Mouse (Mus musculus) heart, embryonic 13.5 days (tissue): ENCODE measurements around the gene Mrps18a. TPM values are rescaled to one million over a fixed set of nuclear protein-coding genes. Genes with fewer than 3 reads are reported as not detected.

ENCODE experiments used
- ATAC-seq: fragments of 200-750 bp; cut with Nextera tagmentation; 2 replicates; pipeline ENCODE4 v1.8.0; 2017; ENCODE audit warnings: moderate TSS enrichment; ENCODE audit not compliant: insufficient number of reproducible peaks, low FRiP score, low TSS enrichment; ENCODE audit errors: extremely low read depth
- H3K27ac ChIP-seq: fragments of 300-500 bp; sonication (generic); replicated peaks from 2 replicates; pipeline ENCODE4 v1.5.1; 2015; ENCODE audit warnings: moderate library complexity, mild to moderate bottlenecking, inconsistent platforms
- H3K27me3 ChIP-seq: fragments of 300-500 bp; sonication (generic); replicated peaks from 2 replicates; pipeline ENCODE4 v1.6.1; 2015; ENCODE audit warnings: mild to moderate bottlenecking, inconsistent platforms
- H3K36me3 ChIP-seq: fragments of 300-500 bp; sonication (generic); 2 replicates; pipeline ENCODE4 v1.6.1; 2015; ENCODE audit warnings: mild to moderate bottlenecking, inconsistent platforms
- H3K4me1 ChIP-seq: fragments of 300-500 bp; sonication (generic); 2 replicates; pipeline ENCODE4 v1.6.1; 2015; ENCODE audit warnings: inconsistent platforms
- H3K4me2 ChIP-seq: fragments of 300-500 bp; sonication (generic); 2 replicates; pipeline ENCODE4 v1.6.1; 2015; ENCODE audit warnings: inconsistent platforms, mild to moderate bottlenecking, moderate library complexity
- H3K4me3 ChIP-seq: fragments of 300-500 bp; sonication (generic); 2 replicates; pipeline ENCODE4 v1.5.1; 2015; ENCODE audit warnings: moderate library complexity, mild to moderate bottlenecking, inconsistent platforms
- H3K9ac ChIP-seq: fragments of 300-500 bp; sonication (generic); 2 replicates; pipeline ENCODE4 v1.6.1; 2015; ENCODE audit warnings: inconsistent platforms, mild to moderate bottlenecking, moderate library complexity
- H3K9me3 ChIP-seq: fragments of 300-500 bp; sonication (generic); 2 replicates; pipeline ENCODE4 v1.6.1; 2016; ENCODE audit warnings: inconsistent platforms
- WGBS: fragments of 180-500 bp; shearing (Covaris S2); methylation state at CpG from one replicate; pipeline ENCODE4 v1.1.7; 2015; ENCODE audit warnings: mixed read lengths; 5-methylcytosine and 5-hydroxymethylcytosine counted together
- polyA plus RNA-seq: library from polyadenylated mRNA; unstranded; fragments of >200 nt; fragmentation: Nextera tagmentation; extraction: Ambion mirVana; gene quantifications from 2 replicates; pipeline ENCODE4 v1.2.1, GENCODE M21; 2015

Mrps18a gene
- polyA plus RNA-seq, result 123 and 132 TPM in 2 replicates

- Histone ChIP-seq H3K4me2 (peak within 1 kb of the TSS; percentile 90), H3K4me1 (peaks cover 14% of the 10 kb centered on the region), H3K36me3 (peaks cover 3% of the 10 kb centered on the region; the same call in 1 of the 2 replicates), H3K27me3 (peaks cover 29% of the 10 kb centered on the region), H3K9ac (peak within 1 kb of the TSS; percentile 95), H3K4me3 (peak within 1 kb of the TSS; percentile 92), H3K9me3 (no peaks in the 10 kb centered on the region), H3K27ac (peak within 1 kb of the TSS; percentile 74)
- WGBS, result 5% methylated on average over 38 of the region's 38 CpGs
- ATAC-seq, result no peak; the same call in 1 of the 2 replicates
Measured at GRCm38 (mm10) chr17:46110402-46111289, at the start of gene Mrps18a. Gene Mrps18a (plus strand): TSS chr17:46110986.

- H3K9ac ChIP-seq, result peak overlapping the region; percentile 12; the same call in 1 of the 2 replicates
- peak overlapping the region; percentile 56 for H3K27ac ChIP-seq
- H3K4me3 ChIP-seq, result no peak overlapping the region
- H3K27me3 ChIP-seq, result peaks cover 4% of the 10 kb centered on the region
- H3K4me2 ChIP-seq, result peak overlapping the region; percentile 43
- WGBS, result 16% methylated on average over 10 of the region's 10 CpGs
- peaks cover 18% of the 10 kb centered on the region for H3K4me1 ChIP-seq
- H3K36me3 ChIP-seq, result no peaks in the 10 kb centered on the region
- H3K9me3 ChIP-seq, result no peaks in the 10 kb centered on the region
- ATAC-seq, result peak; percentile 77
Measured at GRCm38 (mm10) chr17:46063283-46063973, 47.4 kb upstream of the Mrps18a start.

- Histone ChIP-seq H3K4me3 (no peak overlapping the region), H3K27me3 (peaks cover 4% of the 10 kb centered on the region), H3K9ac (peak overlapping the region; percentile 12; the same call in 1 of the 2 replicates), H3K27ac (peak overlapping the region; percentile 56), H3K4me1 (peaks cover 18% of the 10 kb centered on the region), H3K4me2 (peak overlapping the region; percentile 43), H3K9me3 (no peaks in the 10 kb centered on the region), H3K36me3 (no peaks in the 10 kb centered on the region)
- WGBS, result 38% methylated on average over 6 of the region's 6 CpGs
- ATAC-seq, result no peak
Measured at GRCm38 (mm10) chr17:46063974-46064312, 46.8 kb upstream of the Mrps18a start.

- 68% methylated on average over 9 of the region's 9 CpGs for WGBS
- Histone ChIP-seq H3K27ac (no peak overlapping the region), H3K4me3 (no peak overlapping the region), H3K9ac (no peak overlapping the region), H3K36me3 (no peaks in the 10 kb centered on the region), H3K27me3 (0 out of 2 replicates have a peak, but pooled peaks cover 2% of the 10 kb centered on the region), H3K4me1 (peaks cover 16% of the 10 kb centered on the region), H3K4me2 (no peak overlapping the region), H3K9me3 (no peaks in the 10 kb centered on the region)
- no peak for ATAC-seq
Measured at GRCm38 (mm10) chr17:46070046-46070445, 40.7 kb upstream of the Mrps18a start.

GRCm38 (mm10) chr17:46071531-46071930 is 39.3 kb upstream of the Mrps18a start:
- no peak overlapping the region for H3K9ac ChIP-seq
- H3K36me3 ChIP-seq, result no peaks in the 10 kb centered on the region
- H3K4me2 ChIP-seq, result no peak overlapping the region
- ATAC-seq, result no peak
- H3K4me3 ChIP-seq, result no peak overlapping the region
- H3K27me3 ChIP-seq, result 0 out of 2 replicates have a peak, but pooled peaks cover 2% of the 10 kb centered on the region
- H3K9me3 ChIP-seq, result no peaks in the 10 kb centered on the region
- no peak overlapping the region for H3K27ac ChIP-seq
- peaks cover 16% of the 10 kb centered on the region for H3K4me1 ChIP-seq
- 76% methylated on average over 3 of the region's 3 CpGs for WGBS

GRCm38 (mm10) chr17:46073730-46074301 is 37.0 kb upstream of the Mrps18a start:
- WGBS, result 29% methylated on average over 23 of the region's 23 CpGs
- peak overlapping the region; percentile 58 for H3K4me2 ChIP-seq
- 0 out of 2 replicates have a peak, but pooled peaks cover under 1% of the 10 kb centered on the region for H3K9me3 ChIP-seq
- H3K9ac ChIP-seq, result peak overlapping the region; percentile 67
- ATAC-seq, result 0 out of 2 replicates have a peak, but pooled peaks have one; percentile 20
- no peak overlapping the region for H3K27ac ChIP-seq
- H3K4me1 ChIP-seq, result peaks cover 16% of the 10 kb centered on the region
- peak overlapping the region; percentile 19 for H3K4me3 ChIP-seq
- 0 out of 2 replicates have a peak, but pooled peaks cover 2% of the 10 kb centered on the region for H3K27me3 ChIP-seq
- H3K36me3 ChIP-seq, result no peaks in the 10 kb centered on the region

- H3K27ac ChIP-seq, result no peak overlapping the region
- peak overlapping the region; percentile 58 for H3K4me2 ChIP-seq
- H3K4me3 ChIP-seq, result no peak overlapping the region
- no peak for ATAC-seq
- H3K9me3 ChIP-seq, result 0 out of 2 replicates have a peak, but pooled peaks cover 5% of the 10 kb centered on the region
- H3K36me3 ChIP-seq, result no peaks in the 10 kb centered on the region
- WGBS, result 47% methylated on average over 7 of the region's 7 CpGs
- 0 out of 2 replicates have a peak, but pooled peaks cover 2% of the 10 kb centered on the region for H3K27me3 ChIP-seq
- peak overlapping the region; percentile 67 for H3K9ac ChIP-seq
- H3K4me1 ChIP-seq, result peaks cover 16% of the 10 kb centered on the region
Measured at GRCm38 (mm10) chr17:46074398-46075115, 36.2 kb upstream of the Mrps18a start.

GRCm38 (mm10) chr17:46075116-46075485 is 35.7 kb upstream of the Mrps18a start:
- WGBS, result 45% methylated on average over 3 of the region's 3 CpGs
- no peak overlapping the region for H3K27ac ChIP-seq
- H3K9me3 ChIP-seq, result 0 out of 2 replicates have a peak, but pooled peaks cover 5% of the 10 kb centered on the region
- H3K4me2 ChIP-seq, result no peak overlapping the region
- H3K4me3 ChIP-seq, result no peak overlapping the region
- H3K36me3 ChIP-seq, result no peaks in the 10 kb centered on the region
- no peak overlapping the region for H3K9ac ChIP-seq
- peaks cover 16% of the 10 kb centered on the region for H3K4me1 ChIP-seq
- no peak for ATAC-seq
- 0 out of 2 replicates have a peak, but pooled peaks cover 2% of the 10 kb centered on the region for H3K27me3 ChIP-seq

- 69% methylated on average over 5 of the region's 5 CpGs for WGBS
- Histone ChIP-seq H3K36me3 (no peaks in the 10 kb centered on the region), H3K27ac (no peak overlapping the region), H3K4me2 (no peak overlapping the region), H3K4me3 (no peak overlapping the region), H3K4me1 (peaks cover 22% of the 10 kb centered on the region), H3K9ac (no peak overlapping the region), H3K27me3 (no peaks in the 10 kb centered on the region), H3K9me3 (0 out of 2 replicates have a peak, but pooled peaks cover 5% of the 10 kb centered on the region)
- no peak for ATAC-seq
Measured at GRCm38 (mm10) chr17:46075551-46076259, 35.1 kb upstream of the Mrps18a start.

- Histone ChIP-seq H3K9me3 (0 out of 2 replicates have a peak, but pooled peaks cover 5% of the 10 kb centered on the region), H3K9ac (no peak overlapping the region), H3K36me3 (no peaks in the 10 kb centered on the region), H3K4me2 (no peak overlapping the region), H3K4me3 (no peak overlapping the region), H3K27ac (no peak overlapping the region), H3K4me1 (peaks cover 27% of the 10 kb centered on the region), H3K27me3 (no peaks in the 10 kb centered on the region)
- no peak for ATAC-seq
- WGBS, result 100% methylated on average over 1 of the region's 1 CpGs
Measured at GRCm38 (mm10) chr17:46076260-46076551, 34.6 kb upstream of the Mrps18a start.
